Mouse (Mus musculus) erythroblast, embryonic 14.5 days (primary cell): ENCODE measurements around the gene Fam71e2. TPM values are rescaled to one million over a fixed set of nuclear protein-coding genes. Genes with fewer than 3 reads are reported as not detected.

ENCODE experiments used
- H3K27me3 ChIP-seq: 2 replicates; pipeline ENCODE4 v1.6.1; 2012; ENCODE audit warnings: inconsistent platforms; ENCODE audit not compliant: control insufficient read depth
- H3K36me3 ChIP-seq: 2 replicates; pipeline ENCODE4 v1.6.1; 2012; ENCODE audit warnings: mild to moderate bottlenecking, inconsistent platforms; ENCODE audit not compliant: control insufficient read depth
- H3K4me1 ChIP-seq: 2 replicates; pipeline ENCODE4 v1.6.1; 2012; ENCODE audit warnings: inconsistent platforms; ENCODE audit not compliant: control insufficient read depth
- H3K4me3 ChIP-seq: replicated peaks from 2 replicates; pipeline ENCODE3; 2012; ENCODE audit warnings: moderate library complexity, mild to moderate bottlenecking, inconsistent platforms
- H3K9me3 ChIP-seq: 2 replicates; pipeline ENCODE4 v1.6.1; 2012; ENCODE audit warnings: low read length, inconsistent platforms, mixed read lengths; ENCODE audit not compliant: control insufficient read depth
- GATA1 ChIP-seq: IDR thresholded peaks from 2 replicates; pipeline ENCODE4 v1.6.1; 2012; ENCODE audit warnings: low read length, inconsistent platforms, mixed read lengths
- TAL1 ChIP-seq: IDR thresholded peaks from 3 replicates; pipeline ENCODE4 v1.6.1; 2012; ENCODE audit warnings: low read length, inconsistent platforms, mixed read lengths
- polyA plus RNA-seq: library from polyadenylated mRNA; stranded (reverse); fragments of >175 nt; gene quantifications from 2 replicates; pipeline ENCODE4 v1.2.3, GENCODE M21; 2012

The Fam71e2 gene
- polyA plus RNA-seq, 1 experiment, result not detected

DNA sequence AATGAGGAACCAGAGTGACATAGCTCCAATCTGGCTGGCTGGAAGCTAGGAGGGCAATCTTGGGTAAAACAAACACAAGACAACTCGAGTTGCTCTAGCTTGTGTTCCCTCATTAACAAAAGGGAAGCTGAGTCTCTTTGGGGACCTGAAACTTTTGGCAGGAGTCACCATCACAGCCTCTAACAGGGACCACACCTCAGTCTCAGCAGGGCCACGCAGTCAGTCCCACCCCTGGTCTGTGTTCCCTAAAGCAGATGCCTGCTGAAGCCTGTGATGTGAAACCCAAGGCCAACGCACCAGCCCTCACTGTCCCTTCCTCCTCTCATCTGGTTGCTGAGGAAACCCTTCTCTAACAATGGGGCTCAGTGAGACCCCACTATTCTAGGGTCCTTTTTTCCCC, 11.0 kb upstream of the Fam71e2 start:
- TF ChIP-seq TAL1, result no peak
- no peak for TF ChIP-seq GATA1
- H3K9me3 ChIP-seq, result no peaks in the 10 kb centered on the region; the same call in 1 of the 2 replicates
- peaks cover 44% of the 10 kb centered on the region for H3K4me1 ChIP-seq
- no peak overlapping the region for H3K4me3 ChIP-seq
- H3K36me3 ChIP-seq, result peaks cover 22% of the 10 kb centered on the region
- peaks cover 48% of the 10 kb centered on the region for H3K27me3 ChIP-seq

GRCm38 (mm10) chr7:4779921-4780320, 8.8 kb upstream of the Fam71e2 start:
- Histone ChIP-seq H3K36me3 (peaks cover 14% of the 10 kb centered on the region), H3K9me3 (peaks cover 2% of the 10 kb centered on the region; the same call in 1 of the 2 replicates), H3K4me3 (no peak overlapping the region), H3K4me1 (peaks cover 38% of the 10 kb centered on the region), H3K27me3 (peaks cover 70% of the 10 kb centered on the region)
- TF ChIP-seq GATA1 (no peak), TAL1 (no peak)

GRCm38 (mm10) chr7:4777851-4778637, 6.9 kb upstream of the Fam71e2 start:
- Histone ChIP-seq H3K9me3 (peaks cover 2% of the 10 kb centered on the region; the same call in 1 of the 2 replicates), H3K4me1 (peaks cover 19% of the 10 kb centered on the region), H3K27me3 (peaks cover 86% of the 10 kb centered on the region), H3K4me3 (no peak overlapping the region), H3K36me3 (no peaks in the 10 kb centered on the region)
- TF ChIP-seq GATA1, result no peak
- no peak for TF ChIP-seq TAL1

GRCm38 (mm10) chr7:4776861-4777830, 6.0 kb upstream of the Fam71e2 start:
- Histone ChIP-seq H3K36me3 (no peaks in the 10 kb centered on the region), H3K9me3 (peaks cover 2% of the 10 kb centered on the region; the same call in 1 of the 2 replicates), H3K4me1 (peaks cover 17% of the 10 kb centered on the region), H3K4me3 (peak overlapping the region; percentile 18), H3K27me3 (peaks cover 86% of the 10 kb centered on the region)
- TF ChIP-seq TAL1 (no peak), GATA1 (no peak)

DNA sequence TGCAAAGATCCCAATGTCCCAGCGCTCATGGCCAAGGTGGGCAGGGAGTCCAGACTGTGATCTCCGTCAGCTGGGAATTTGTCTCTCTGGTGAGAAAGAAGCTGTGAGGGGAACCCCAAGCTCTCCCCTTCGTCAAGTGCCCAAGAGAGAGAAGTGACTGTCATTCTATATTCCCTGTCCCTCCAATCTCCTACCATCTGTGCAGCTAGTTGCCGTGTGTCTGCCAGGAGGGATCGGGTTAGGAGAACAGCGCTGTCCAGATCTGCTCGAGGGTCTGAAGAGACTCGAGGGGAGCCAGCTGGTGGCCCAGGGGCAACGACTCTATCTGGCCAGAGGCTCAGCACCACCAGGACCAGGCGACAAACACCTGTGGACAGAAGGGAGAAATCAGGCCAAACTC, 5.0 kb upstream of the Fam71e2 start:
- Histone ChIP-seq H3K9me3 (peaks cover 2% of the 10 kb centered on the region; the same call in 1 of the 2 replicates), H3K27me3 (peaks cover 77% of the 10 kb centered on the region), H3K36me3 (no peaks in the 10 kb centered on the region), H3K4me3 (no peak overlapping the region), H3K4me1 (peaks cover 17% of the 10 kb centered on the region)
- TF ChIP-seq GATA1 (no peak), TAL1 (no peak)

GRCm38 (mm10) chr7:4764946-4765710, 6.0 kb downstream of the Fam71e2 start:
- Histone ChIP-seq H3K36me3 (no peaks in the 10 kb centered on the region), H3K4me1 (no peaks in the 10 kb centered on the region), H3K4me3 (no peak overlapping the region), H3K9me3 (no peaks in the 10 kb centered on the region), H3K27me3 (peaks cover 54% of the 10 kb centered on the region)
- TF ChIP-seq TAL1 (no peak), GATA1 (no peak)

DNA sequence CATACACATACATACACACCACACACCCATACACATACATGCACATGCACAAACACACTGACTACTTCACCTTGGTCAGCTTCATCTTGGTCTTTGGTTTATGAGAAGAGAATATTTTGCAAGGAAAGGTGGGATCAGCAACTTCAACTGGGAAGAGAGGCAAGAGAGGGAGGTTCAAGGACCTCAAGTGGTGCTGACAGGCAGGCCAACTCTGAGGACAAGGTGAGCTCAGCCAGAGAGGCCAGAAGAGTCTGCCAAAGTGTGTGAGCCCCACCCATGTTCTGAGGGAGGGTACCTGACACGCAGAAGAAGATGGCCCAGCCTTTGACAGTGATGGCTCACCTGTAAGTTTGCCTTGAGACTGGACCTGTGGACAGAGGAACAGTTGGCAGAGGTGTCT, 11.4 kb downstream of the Fam71e2 start:
- peaks cover 3% of the 10 kb centered on the region; the same call in 1 of the 2 replicates for H3K4me1 ChIP-seq
- no peak overlapping the region for H3K4me3 ChIP-seq
- no peaks in the 10 kb centered on the region for H3K36me3 ChIP-seq
- H3K27me3 ChIP-seq, result peaks cover 39% of the 10 kb centered on the region
- TF ChIP-seq GATA1 (no peak), TAL1 (no peak)
- H3K9me3 ChIP-seq, result peaks cover 15% of the 10 kb centered on the region

DNA sequence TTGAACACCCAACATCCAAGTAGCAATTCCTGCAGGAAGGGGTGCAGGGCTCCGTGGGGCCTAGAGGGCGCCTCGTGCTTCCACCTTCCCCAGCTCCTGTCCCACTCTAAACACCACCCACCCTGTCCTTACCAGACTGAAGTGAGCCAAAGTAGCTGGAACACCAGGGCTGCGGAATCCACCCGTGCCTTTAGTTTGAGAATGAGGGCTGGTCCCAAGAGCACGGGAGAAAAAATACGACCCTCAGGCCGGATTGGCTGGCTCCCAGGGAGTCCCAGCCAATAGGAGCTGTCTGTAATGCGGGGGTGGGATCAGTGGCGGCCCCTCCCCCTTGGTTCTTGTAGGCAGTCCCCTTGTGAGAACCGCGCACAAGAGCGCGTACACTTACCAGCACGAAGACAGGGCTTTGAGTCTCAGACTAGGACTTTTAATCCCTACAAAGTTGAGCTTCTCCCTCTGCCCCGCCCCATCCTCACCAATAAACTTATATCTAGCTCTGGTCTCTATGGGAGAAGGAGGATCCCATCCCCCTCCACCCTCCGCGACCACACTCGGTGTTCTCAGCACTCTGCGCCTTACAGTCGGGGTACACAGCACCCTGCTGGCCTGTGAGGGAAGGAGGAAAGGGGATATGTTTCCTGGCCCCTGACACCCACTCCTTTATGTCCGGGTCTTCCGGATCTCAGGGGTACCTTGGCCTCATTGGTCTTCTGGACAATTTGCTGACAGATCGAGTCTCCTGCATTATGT, 18.1 kb downstream of the Fam71e2 start, which contains the start of gene Cox6b2:
Gene Cox6b2 (minus strand): TSS at position 274 of the 750 bp plus-strand sequence.
- no peak for TF ChIP-seq TAL1
- no peak for TF ChIP-seq GATA1
- Histone ChIP-seq H3K4me1 (peaks cover 61% of the 10 kb centered on the region), H3K9me3 (peaks cover 15% of the 10 kb centered on the region), H3K36me3 (peaks cover 37% of the 10 kb centered on the region), H3K27me3 (peaks cover 4% of the 10 kb centered on the region), H3K4me3 (peak within 1 kb of the TSS; percentile 67)
